Mouse (Mus musculus) intestine, postnatal 0 days (tissue): ENCODE measurements around the gene Zfc3h1. TPM values are rescaled to one million over a fixed set of nuclear protein-coding genes. Genes with fewer than 3 reads are reported as not detected.

Source experiments
- ATAC-seq: fragments of 200-750 bp; cut with Nextera tagmentation; 2 replicates; pipeline ENCODE4 v1.8.0; 2017; ENCODE audit warnings: mild to moderate bottlenecking, moderate TSS enrichment, moderate library complexity
- H3K27ac ChIP-seq: fragments of 300-500 bp; sonication (generic); 2 replicates; pipeline ENCODE4 v1.5.1; 2014; ENCODE audit warnings: mild to moderate bottlenecking, low read depth, low read length, moderate library complexity
- H3K27me3 ChIP-seq: fragments of 300-500 bp; sonication (generic); replicated peaks from 2 replicates; pipeline ENCODE4 v1.6.1; 2014; ENCODE audit warnings: low read length, mixed read lengths; ENCODE audit not compliant: control insufficient read depth, insufficient read depth
- H3K36me3 ChIP-seq: fragments of 300-500 bp; sonication (generic); 2 replicates; pipeline ENCODE4 v1.6.1; 2014; ENCODE audit warnings: mild to moderate bottlenecking, moderate library complexity; ENCODE audit not compliant: control insufficient read depth, insufficient read depth
- H3K4me1 ChIP-seq: fragments of 300-500 bp; sonication (generic); replicated peaks from 2 replicates; pipeline ENCODE4 v1.6.1; 2014; ENCODE audit warnings: antibody characterized with exemption, low read length, mixed read lengths; ENCODE audit not compliant: control insufficient read depth, insufficient read depth
- H3K4me2 ChIP-seq: fragments of 300-500 bp; sonication (generic); replicated peaks from 2 replicates; pipeline ENCODE4 v1.6.1; 2014; ENCODE audit warnings: low read depth, mild to moderate bottlenecking, moderate library complexity
- H3K4me3 ChIP-seq: fragments of 300-500 bp; sonication (generic); 2 replicates; pipeline ENCODE4 v1.5.1; 2014; ENCODE audit warnings: low read depth, low read length
- H3K9ac ChIP-seq: fragments of 300-500 bp; sonication (generic); 2 replicates; pipeline ENCODE4 v1.6.1; 2014; ENCODE audit warnings: mild to moderate bottlenecking, low read depth, low read length
- H3K9me3 ChIP-seq: fragments of 300-500 bp; sonication (generic); 2 replicates; pipeline ENCODE4 v1.6.1; 2016; ENCODE audit warnings: mixed run types; ENCODE audit not compliant: control insufficient read depth
- CTCF ChIP-seq: sonication (generic); IDR thresholded peaks from 2 replicates; pipeline ENCODE4 v1.5.1; 2016; ENCODE audit warnings: low read depth, mild to moderate bottlenecking, control low read depth, antibody characterized with exemption, moderate library complexity
- WGBS: fragments of 180-500 bp; shearing (Covaris S2); extraction: QIAGEN DNeasy Blood & Tissue Kit; methylation state at CpG from one replicate; pipeline ENCODE4 v1.1.7; 2014; 5-methylcytosine and 5-hydroxymethylcytosine counted together
- polyA plus RNA-seq: library from polyadenylated mRNA; unstranded; fragments of >200 nt; fragmentation: Nextera tagmentation; extraction: Ambion mirVana; gene quantifications from 2 replicates; pipeline ENCODE4 v1.2.1, GENCODE M21; 2015

Gene Zfc3h1
- polyA plus RNA-seq, 1 experiment from 2014 or later = 11.5 TPM

DNA sequence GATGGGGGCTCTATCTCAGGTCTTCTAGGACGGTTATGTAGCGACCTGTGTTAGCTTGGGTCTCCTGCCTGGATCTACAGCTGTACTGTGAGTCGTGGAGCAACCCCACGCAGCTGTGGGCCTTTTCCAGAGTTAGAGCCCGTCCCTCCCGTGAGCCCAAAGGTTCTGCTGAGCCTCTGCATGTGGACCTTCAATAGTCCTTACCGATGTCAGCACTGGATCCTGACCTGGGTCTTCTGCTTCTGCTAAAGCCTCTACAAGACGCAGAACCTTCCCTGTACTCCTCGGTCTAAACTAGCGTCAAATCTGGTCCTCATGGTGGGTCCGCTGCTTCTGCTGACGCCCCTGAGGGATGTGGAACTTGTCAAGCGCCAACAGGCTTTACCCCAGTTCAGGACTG is 63.9 kb downstream of the Zfc3h1 start:
- no peak for ATAC-seq
- Histone ChIP-seq H3K9me3 (no peaks in the 10 kb centered on the region), H3K4me1 (no peaks in the 10 kb centered on the region), H3K36me3 (no peaks in the 10 kb centered on the region), H3K4me2 (no peak overlapping the region), H3K4me3 (no peak overlapping the region), H3K27me3 (no peaks in the 10 kb centered on the region), H3K27ac (no peak overlapping the region), H3K9ac (no peak overlapping the region)
- TF ChIP-seq CTCF = no peak
- 89% methylated on average over 13 of the region's 13 CpGs for WGBS

DNA sequence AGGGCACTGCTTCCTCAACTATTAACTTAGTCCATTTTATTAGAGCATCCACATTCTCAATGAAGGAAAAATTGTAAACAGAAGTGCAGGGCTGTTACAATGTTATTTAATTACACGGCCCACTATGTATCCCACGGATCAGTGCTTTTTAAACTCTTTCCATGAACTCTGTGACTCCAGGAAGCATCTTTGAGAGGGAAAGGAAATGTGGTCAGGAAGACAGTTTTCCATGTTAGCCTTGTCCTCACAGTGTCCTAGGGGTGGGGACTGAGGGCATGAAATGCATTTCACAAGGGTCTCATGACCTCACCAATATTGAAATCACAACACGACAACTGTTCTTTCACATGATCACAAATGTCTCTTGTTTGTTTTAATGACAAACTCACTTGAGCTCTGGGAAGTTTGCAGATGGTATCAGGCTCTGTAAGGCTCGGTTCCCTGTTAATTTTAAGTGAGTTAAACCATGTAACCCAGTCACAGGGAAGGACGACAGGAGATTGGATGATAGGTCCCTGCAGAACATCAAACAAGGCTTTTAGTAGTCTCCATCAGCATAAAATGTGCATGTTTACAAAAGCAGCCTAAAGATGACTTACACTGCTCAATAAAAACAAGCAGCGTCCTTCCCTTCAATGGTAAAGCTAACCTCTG is 72.7 kb downstream of the Zfc3h1 start:
- Histone ChIP-seq H3K27me3 (no peaks in the 10 kb centered on the region), H3K4me3 (no peak overlapping the region), H3K9me3 (no peaks in the 10 kb centered on the region), H3K4me1 (no peaks in the 10 kb centered on the region), H3K36me3 (no peaks in the 10 kb centered on the region), H3K27ac (no peak overlapping the region), H3K9ac (no peak overlapping the region), H3K4me2 (no peak overlapping the region)
- ATAC-seq = no peak
- no peak for TF ChIP-seq CTCF
- 41% methylated on average over 6 of the region's 6 CpGs for WGBS

DNA sequence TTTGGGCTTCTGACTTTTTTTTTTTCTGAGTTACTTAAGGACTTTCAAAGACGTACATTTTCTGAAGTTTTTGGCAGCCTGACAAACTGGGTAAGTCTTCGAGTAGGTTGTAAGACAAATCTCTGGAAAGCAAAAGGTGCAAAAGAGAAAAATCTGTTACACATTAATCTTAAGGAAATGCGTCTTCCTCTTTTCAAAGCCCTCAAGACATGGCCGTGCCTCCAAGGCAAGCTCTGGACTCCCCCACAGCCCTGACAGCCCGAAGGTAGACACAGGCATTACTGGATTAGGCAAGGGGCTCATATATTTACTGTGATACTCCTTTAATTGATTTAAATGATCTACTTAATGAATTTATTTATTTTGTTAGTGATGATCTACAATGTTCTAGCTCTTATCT is 77.9 kb downstream of the Zfc3h1 start:
- no peak overlapping the region for H3K4me3 ChIP-seq
- TF ChIP-seq CTCF = no peak
- WGBS = 64% methylated on average over 5 of the region's 5 CpGs
- H3K9ac ChIP-seq = no peak overlapping the region
- no peak for ATAC-seq
- H3K27me3 ChIP-seq = no peaks in the 10 kb centered on the region
- no peak overlapping the region for H3K4me2 ChIP-seq
- no peaks in the 10 kb centered on the region for H3K4me1 ChIP-seq
- H3K9me3 ChIP-seq = no peaks in the 10 kb centered on the region
- no peaks in the 10 kb centered on the region for H3K36me3 ChIP-seq
- no peak overlapping the region for H3K27ac ChIP-seq

DNA sequence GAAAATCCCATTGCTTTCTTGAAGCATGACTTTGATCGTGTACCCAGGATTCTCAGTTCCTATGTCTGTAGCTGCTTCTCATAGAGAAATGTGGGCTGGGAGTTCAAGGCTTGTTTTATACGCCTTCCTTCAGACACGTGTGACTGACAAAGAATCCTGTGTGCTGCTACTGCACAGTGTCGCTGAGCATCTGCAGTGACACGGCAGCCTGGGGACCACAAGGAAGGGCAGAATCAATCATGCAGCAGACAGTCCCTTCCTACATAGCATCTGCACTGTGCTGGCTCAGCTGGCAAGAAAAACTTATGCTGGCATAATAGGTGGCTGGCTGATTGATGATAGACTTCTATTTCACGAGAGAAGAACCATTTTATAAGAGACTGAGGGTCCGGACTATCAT is 80.3 kb downstream of the Zfc3h1 start:
- Histone ChIP-seq H3K4me1 (no peaks in the 10 kb centered on the region), H3K4me3 (no peak overlapping the region), H3K27me3 (no peaks in the 10 kb centered on the region), H3K9me3 (no peaks in the 10 kb centered on the region), H3K27ac (no peak overlapping the region), H3K36me3 (no peaks in the 10 kb centered on the region), H3K4me2 (no peak overlapping the region), H3K9ac (no peak overlapping the region)
- no peak for ATAC-seq
- 74% methylated on average over 7 of the region's 7 CpGs for WGBS
- no peak for TF ChIP-seq CTCF

DNA sequence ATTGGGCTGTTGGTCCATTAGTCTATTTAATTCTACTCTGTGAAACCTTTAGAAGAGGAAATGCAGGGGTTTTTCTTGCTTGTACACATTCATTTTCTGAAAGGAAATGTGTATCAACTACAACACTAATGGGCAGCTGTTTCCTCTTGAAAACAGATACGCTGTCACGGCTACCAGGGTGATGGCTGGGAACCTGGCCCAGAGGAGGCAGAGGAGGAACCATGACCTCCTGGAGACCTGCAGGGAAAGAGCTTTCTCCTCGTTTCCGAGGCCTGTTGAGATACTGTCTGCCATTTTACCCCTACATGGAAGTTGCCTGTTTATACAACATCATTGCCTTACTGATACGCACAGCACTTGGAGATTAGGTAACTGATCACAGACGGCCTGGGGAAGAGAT is 81.0 kb downstream of the Zfc3h1 start:
- no peak for TF ChIP-seq CTCF
- no peak overlapping the region for H3K9ac ChIP-seq
- WGBS = 56% methylated on average over 6 of the region's 6 CpGs
- H3K27ac ChIP-seq = no peak overlapping the region
- no peaks in the 10 kb centered on the region for H3K36me3 ChIP-seq
- no peak overlapping the region for H3K4me2 ChIP-seq
- no peaks in the 10 kb centered on the region for H3K27me3 ChIP-seq
- H3K4me3 ChIP-seq = no peak overlapping the region
- no peaks in the 10 kb centered on the region for H3K4me1 ChIP-seq
- ATAC-seq = no peak
- no peaks in the 10 kb centered on the region for H3K9me3 ChIP-seq

DNA sequence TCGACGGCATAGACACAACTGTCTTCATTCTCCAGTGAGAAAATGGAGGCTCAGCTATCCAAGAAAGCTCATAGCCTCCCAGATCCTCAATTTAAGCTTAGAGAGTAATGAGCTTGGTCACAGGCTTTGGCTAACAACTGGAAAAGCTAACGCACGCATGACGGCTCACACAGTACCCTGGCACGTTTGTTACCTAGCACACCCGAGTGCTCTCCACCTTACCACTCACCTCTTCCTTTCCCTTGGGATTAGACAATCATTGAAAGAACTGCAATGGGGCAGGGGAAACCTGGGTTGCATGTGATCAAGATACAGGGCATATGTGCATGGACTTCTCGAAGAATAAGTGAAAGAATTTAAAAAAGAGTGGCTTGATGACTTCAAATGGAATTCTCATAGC is 83.2 kb downstream of the Zfc3h1 start:
- H3K4me3 ChIP-seq = no peak overlapping the region
- no peak overlapping the region for H3K27ac ChIP-seq
- ATAC-seq = no peak
- 94% methylated on average over 8 of the region's 8 CpGs for WGBS
- H3K9me3 ChIP-seq = no peaks in the 10 kb centered on the region
- H3K36me3 ChIP-seq = no peaks in the 10 kb centered on the region
- H3K9ac ChIP-seq = no peak overlapping the region
- no peaks in the 10 kb centered on the region for H3K4me1 ChIP-seq
- no peak for TF ChIP-seq CTCF
- no peaks in the 10 kb centered on the region for H3K27me3 ChIP-seq
- no peak overlapping the region for H3K4me2 ChIP-seq

DNA sequence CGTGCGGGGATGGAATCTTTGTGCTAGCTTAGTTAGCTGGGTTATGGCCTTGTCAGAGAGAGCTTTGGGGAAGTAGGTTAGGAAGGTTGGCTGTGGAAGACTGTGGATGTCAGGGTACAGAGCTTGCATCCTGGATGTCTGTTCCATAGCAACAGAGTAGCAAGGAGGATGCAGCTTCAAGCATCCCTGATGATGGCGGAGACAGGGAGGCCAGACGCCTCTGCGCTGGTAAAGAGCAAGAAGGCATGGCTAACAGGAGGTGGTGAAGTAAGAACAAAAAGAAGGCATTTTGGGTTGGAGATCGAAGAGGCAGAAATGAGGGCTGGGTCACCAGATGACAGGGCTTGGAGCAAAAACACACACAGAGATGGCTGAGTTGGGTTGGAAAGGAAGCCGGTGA is 83.9 kb downstream of the Zfc3h1 start:
- no peaks in the 10 kb centered on the region for H3K9me3 ChIP-seq
- no peaks in the 10 kb centered on the region for H3K36me3 ChIP-seq
- no peak for TF ChIP-seq CTCF
- no peaks in the 10 kb centered on the region for H3K4me1 ChIP-seq
- WGBS = 66% methylated on average over 7 of the region's 7 CpGs
- no peaks in the 10 kb centered on the region for H3K27me3 ChIP-seq
- H3K9ac ChIP-seq = no peak overlapping the region
- no peak overlapping the region for H3K27ac ChIP-seq
- ATAC-seq = no peak
- no peak overlapping the region for H3K4me3 ChIP-seq
- H3K4me2 ChIP-seq = no peak overlapping the region
